Comparison of ENCODE assay signal across 1 mouse cellular context in genomic region chr8:88666435-88666834, GRCm38 (mm10).
A peak's percentile ranks its signal among the peaks of the same experiment; 100 is the strongest.
TF ChIP-seq lines count a peak whose summit lies in the region.

No protein-coding gene starts in this region.

TF ChIP-seq in CH12.LX, 34 proteins besides CTCF, POLR2A, EP300 and RAD21 (continued from another document):
- TF ChIP-seq IRF4 (IDR thresholded peaks at IDR 0.05; ENCODE audit: low read depth, low read length) = peak; percentile 52
